Mouse (Mus musculus): ENCODE data around the gene Aldh3b3.
"Not testable (repeated sequence)": the region's sequence is repeated elsewhere in the genome, so short reads cannot be mapped to it uniquely, and the experiment has no call there.

DNA sequence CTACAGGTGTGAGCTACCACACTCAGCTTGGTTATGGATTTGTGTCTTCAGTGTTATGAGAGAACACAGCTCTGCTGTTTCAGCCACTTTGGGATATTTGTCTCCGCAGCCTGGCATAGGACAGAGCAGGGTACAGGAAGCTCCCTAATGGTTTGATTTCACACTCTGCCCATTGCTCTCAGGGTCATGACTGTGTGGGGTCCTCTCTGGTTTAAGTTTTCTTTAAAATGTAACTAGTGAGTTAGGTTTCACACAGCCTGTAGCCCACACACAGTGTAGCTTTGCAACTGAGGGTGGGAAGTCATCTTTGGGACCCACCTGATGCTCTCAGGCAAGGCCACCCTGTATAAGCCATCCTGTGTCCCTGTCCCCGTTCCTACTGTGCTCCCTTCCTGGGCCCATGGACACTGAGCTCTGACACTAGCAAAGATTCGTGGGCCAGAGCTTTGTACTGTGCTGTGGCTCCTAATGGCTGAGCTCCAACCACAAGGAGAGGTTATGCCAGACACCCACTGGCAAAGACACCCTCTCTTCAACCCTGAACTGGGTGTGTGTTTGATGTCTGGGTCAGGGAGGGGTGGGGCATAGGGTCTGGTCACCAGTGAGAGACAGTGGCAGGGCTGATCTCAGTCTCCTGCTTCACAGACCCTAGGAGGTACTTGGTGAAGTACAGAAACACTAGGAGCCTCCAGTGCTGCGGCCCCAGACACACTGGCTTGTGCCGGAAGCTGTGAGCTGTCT lies 979 bp upstream of the Aldh3b3 start:
- TF ChIP-seq MYOD1 (IDR thresholded peaks at IDR 0.05; ENCODE audit: control insufficient read depth in 1 of 3, insufficient read length in 2 of 3, low read depth in 2 of 3); MAX (IDR thresholded peaks at IDR 0.05; ENCODE audit: low read depth); POLR2A (IDR thresholded peaks at IDR 0.05; ENCODE audit: insufficient read length, low read depth); TCF3 (IDR thresholded peaks at IDR 0.05; ENCODE audit: insufficient read length, low read depth): not testable (repeated sequence)

Measured in myocyte (in vitro differentiated cells).